Mouse (Mus musculus) brain, embryonic 18.5 days (tissue): ENCODE measurements around the gene Ttc21b.
"Not testable (repeated sequence)": the region's sequence is repeated elsewhere in the genome, so short reads cannot be mapped to it uniquely, and the experiment has no call there.

Experiments used
- DNase-seq: peaks from one replicate; pipeline ENCODE4 v3.0.0-alpha.2; 2012; ENCODE audit warnings: low read depth, low spot score

Gene Ttc21b

DNA sequence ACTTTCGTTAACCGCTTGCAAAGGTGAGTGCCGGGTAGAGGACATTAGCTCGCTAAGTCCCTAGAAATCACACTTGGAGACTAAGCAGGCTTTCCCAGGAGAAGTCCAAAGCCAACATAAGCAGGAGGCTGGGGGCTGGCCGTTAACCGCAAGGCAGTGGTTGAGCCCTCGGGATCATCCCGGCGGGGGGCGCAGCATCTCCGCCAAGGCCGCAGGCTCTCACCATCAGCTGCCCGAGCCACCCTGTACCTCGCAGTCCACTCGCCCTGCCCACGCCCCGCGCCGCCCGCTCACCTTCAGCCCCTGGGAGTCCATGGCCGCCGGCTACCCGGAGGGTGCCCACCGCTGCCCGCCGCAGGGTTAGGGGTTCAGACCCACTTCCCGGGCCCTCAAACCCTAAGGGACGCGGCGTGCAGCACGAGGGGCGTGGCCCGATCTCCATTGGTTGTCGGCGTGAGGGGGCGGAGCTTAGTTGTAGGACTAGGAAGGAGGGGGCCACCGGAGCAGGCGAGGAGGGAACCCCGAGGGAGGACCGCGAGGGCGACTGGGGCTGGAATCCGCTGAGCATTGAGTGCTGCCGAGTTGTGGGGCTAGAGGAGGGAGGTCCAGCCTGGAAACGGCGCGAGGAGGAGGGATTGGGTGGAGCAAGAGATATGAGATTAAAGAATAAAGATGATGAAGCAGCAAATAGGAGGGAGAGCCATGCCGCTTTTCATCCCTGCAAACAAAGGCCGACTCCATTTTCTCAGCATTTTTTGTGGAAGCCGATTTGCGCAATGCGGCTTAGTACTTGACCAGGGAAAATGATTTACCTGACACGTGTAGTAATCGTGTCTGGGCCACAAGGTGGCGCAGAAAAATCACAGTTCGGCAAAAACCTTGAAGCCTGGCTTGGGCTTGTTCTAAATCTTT, at the start of gene Ttc21b:
TSS of gene Ttc21b (minus strand) at position 398 of the 912 bp plus-strand sequence.
- peak; percentile 96 for DNase-seq

DNA sequence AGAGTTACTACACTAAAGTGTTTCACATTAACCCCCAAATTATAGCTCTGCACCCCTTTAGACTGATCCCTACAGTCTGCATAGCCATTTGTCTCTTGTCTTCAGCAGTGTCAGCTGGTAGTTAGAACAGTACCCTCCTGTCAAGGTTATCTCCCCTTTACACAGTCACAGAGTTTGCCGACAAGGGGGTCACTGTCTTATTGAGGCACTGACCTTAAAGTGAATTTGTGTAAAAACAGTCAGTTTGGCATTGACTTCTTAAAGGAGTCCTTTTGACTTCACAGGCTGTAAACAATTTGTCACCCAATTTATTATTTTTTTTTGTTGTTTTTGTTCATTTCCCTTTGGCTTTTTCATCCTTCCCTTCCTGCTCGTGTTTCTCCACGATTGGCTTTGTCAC, 16.1 kb upstream of the Ttc21b start:
- no peak for DNase-seq

DNA sequence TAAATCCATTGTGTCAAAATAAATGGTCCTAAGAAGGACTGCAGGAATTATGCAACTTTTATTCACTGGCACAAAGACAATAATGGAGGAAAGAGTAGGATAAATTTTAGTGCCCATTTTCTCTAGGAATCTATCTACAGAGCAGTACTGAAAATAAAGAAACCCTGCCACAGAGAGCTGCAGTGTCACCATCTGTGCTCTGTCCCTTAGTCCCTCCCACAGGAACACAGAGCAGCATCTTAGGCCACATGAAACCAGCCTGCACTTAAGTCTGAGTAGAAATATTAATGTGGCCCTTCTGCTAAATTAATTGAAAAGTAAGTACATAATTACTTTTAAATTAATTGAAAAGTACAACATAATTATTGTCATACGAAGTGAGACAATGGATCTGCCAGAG, 12.4 kb downstream of the Ttc21b start:
- DNase-seq: no peak

DNA sequence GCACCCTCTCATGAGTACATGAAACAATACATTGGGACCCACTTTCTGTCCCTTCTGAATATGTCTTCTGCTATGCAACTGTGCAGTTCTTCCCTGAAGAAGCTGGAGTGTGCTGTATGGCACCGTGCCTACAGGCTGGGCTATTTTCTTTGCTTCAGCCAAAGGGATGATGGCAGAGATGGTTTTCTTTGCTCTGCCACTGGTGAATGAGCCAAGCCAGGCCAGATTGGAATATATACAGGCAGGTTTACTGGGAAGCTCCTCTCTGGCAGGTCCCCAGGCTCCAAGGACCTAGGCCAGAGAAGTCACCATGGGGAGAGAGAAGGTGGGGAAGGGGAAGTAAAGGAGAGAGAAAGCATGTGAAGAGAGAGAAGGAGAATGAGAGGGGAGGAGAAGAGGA, 16.1 kb downstream of the Ttc21b start:
- DNase-seq: no peak

DNA sequence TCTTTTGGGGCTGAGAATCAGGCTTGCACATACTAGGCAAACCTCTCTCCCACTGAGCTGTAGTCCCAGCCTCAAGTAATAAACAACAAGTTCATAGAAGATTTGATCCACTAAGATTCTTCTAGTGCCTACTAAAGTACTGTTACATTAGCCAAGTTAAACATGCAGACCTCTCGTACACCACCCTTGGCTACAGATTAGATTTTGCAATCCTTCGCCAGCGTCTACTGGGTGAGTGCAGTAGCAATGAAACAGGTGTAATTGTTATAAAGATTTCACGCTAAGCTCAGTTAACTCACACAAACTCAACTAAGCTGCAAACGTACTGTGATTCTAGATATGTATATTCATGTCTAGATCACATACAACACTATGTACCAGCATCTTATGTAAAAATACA, 17.5 kb downstream of the Ttc21b start:
- no peak for DNase-seq

DNA sequence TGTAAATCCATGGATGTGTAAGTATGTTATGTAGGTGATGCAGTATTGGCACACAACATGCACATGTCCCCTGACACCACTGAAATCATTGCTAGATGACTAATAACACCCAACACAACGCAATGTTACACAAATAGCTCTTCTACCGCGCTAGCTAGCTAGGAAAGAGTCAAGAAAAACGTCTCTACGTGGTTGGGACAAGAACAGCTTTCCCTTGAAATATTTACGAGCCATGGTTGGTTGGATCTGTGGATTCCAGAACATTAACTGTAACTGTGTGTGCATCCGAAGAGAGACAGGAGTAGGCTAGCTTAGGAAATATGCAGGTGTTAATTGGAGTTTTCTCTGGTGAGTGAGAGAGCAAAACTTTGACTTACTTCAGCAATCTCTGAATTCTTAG, 35.5 kb downstream of the Ttc21b start:
- no peak for DNase-seq

DNA sequence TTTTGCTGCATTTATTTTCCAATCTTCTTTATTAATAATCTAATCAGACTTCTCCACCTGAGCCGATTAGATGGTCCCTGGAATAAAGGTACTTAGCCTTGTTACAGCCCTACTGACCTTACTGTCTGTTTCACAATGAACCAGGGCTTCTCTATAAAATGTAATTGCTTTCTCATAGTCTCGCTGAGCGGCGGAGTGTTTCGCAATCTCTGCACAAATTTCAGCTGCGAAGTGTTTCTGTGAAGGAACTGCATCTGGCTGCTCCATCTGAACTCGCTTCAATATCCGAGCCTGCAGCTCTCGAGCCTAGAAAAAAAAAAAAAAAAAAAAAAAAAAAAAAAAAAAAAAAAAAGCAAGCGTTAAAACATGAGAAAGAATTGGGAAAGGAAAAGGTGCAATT, 46.5 kb downstream of the Ttc21b start:
- DNase-seq: no peak

DNA sequence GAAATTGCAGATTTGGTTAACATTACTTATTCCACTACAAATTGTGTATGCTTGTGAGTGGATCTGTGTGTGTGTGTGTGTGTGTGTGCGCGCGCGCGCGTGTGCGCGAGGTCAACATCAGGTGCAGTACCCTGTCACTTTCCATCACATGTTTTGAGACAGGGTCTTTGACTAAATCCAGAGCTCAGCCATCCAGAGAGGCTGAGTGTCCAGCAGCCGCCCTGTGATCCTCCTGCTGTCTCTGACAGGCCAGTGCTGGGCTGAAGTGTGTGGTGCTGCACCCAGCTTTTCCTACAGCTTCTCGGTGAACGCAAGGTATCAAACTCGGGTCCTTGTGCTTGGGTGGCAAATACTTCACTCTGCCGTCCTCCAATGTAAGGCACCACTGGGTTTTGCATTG, 47.1 kb downstream of the Ttc21b start:
- no peak for DNase-seq

DNA sequence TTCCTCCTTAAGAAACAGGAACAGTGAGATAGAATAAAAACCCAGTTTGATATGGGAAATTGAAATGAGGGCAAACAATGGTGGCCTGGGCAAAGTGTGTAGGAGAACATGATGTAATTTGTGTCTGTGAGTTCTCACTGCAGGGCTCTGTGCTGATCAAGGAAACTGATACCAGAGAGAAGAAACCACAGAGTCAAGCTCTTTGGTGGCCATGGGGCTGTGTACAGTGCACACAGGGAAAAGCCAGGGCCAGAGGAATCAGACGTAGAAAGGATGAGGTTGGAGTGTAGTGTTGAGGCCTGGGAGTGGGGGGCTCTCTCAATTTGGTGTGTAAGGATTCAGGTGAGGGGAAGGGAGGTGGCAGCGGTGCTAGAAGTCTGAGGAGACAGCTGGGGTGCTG, 49.6 kb downstream of the Ttc21b start:
- no peak for DNase-seq

DNA sequence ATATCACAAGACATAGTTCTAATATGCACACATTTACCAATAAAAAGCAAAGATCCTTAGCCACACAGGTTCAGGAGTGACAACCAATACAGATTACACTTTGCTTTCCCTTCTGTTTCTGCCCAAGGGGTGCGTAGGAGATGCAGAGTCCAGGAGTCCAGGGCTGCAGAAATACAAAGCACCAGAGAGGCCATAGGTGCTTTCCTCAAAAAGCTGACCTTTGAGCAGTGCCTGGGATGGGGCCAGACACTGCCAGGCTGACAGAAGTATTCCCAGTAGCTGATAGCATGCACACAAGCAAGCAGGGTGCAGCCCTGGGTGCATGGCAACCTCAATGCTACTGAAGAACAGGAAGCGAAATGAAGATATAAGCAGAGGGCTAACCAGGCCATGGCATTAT, 52.2 kb downstream of the Ttc21b start:
- DNase-seq: no peak

DNA sequence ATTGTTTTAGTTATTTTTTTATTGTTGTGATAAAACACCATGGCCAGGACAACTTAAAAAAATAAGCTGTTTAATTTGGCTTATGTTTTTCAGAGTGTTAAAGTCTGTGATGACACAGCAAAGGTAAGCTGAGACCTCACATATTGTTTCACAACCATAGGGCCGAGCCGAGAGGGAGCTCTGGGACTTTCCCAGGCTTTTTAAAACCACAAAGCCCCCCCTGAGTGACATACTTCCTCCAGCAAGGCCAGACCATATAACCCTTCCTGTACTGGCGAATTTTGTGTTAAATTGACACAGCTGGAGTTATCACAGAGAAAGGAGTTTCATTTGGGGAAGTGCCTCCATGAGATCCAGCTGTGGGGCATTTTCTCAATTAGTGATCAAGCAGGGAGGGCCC, 56.2 kb downstream of the Ttc21b start:
- no peak for DNase-seq

DNA sequence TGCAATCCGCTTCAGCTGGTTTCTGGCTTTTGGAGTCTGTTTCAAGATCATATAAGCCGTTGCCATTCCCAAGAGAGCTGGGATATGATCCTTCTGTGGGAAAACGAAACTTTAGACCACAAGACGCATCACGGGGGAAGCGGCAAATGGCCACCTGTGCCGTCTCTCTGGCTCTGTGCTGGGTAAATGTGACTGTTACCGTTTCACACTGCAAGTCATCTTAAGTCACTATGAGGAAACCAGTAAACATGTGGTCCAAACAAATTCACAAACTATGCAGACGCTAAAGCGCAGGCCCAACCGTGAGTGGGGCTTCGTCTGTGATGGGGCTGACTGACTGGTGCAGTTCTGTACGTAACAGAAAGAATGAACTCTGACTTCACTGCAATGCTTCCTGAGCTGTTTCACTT, 64.7 kb downstream of the Ttc21b start:
- DNase-seq: no peak

DNA sequence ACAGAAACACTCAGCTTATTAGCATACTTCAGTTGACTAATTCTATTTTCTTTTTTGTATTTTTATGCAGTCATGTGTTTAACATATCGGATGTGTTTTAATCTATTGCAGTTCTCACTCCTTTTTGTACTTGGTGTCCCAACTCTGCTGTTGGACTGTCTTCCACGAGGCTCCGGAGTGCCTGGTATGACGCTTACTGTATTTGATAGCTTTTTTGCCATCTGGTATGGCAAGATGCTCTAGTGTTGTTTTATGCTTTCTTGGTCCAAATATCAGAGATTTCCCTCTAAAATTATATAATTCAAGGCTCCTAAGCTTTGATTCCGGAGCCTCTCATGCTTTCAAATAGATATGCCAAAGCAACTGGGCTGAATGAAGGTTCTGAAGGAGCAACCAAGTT, 66.3 kb downstream of the Ttc21b start:
- DNase-seq: no peak

DNA sequence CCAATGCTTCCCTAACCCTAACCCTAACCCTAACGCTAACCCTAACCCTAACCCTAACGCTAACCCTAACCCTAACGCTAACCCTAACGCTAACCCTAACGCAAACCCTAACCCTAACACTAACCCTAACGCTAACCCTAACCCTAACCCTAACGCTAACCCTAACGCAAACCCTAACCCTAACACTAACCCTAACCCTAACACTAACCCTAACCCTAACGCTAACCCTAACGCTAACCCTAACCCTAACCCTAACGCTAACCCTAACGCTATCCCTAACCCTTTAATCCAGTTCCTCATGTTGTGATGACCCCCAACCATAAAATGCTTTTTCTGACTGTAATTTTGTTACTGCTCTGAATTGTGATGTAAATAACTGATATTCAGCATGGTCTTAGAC, 67.2 kb downstream of the Ttc21b start:
- DNase-seq: not testable (repeated sequence)

DNA sequence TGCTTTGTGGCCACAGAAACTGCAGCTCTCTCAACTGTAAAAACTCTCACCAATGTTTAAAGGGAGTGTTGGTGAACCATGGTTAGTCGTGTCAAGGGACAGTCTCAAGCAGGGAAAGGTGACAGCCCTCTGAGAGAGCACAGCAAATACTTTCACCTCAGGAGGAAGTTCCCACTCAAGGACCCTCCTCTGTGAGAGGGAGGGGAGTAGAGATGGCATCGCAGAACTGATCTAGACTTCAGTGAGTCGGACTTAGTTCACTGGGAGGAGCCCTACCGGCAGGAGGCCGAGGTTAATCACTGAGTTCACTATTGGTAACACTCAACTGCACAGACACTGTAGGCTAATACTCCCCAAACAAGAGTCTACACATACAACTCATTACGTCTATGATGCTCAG, 68.9 kb downstream of the Ttc21b start:
- no peak for DNase-seq

DNA sequence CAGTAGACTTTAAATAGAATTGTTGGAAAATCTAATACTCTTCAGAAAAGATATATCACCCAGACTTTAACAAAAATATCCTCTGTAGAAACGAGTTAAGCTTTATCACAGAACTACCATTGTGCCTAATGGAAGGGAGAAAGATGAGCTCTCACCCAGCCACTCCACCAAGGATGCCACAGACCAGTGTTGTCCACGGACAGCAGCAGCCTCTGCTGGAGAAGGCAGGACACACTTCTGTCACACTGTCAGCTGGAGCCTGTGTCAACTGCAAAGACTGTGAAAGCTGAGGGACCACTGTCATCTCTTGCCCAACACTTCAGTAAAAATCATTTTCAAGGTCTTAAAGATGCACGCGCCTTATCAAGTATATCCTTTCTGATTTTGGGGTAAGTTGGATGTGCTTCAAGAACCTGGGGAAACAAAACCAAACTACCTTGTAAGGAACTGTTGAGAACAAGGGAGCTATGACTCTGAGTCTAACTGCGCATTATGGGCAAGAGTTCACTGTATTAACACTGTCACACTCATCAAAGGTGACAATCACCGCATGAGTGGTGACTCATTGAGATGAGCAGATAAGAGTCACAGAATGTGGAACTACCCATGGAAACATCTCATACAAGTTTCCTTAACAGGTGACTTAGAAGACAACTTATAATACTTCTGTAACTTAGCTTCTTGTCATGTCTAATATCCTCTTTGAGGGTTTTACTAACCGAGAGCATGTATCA, 71.8 kb downstream of the Ttc21b start:
- no peak for DNase-seq

DNA sequence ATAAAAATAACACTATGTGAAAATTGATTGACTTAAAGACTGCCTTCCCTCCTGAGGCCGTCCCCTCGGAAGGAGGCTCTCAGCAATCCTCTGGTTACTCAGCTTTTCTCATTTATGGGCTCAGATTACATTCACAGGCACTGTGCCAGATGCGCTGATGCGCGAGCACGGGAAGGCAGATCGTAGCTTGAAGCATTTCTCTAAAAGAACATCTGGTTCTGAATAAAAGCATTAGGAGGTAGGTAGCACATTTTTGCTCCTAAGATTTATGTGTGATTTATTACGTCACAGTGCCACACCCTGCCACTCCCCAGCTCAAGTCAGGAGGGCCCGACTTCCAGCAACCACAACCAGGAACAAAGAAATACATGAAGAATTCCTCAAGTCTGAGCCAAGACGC, 76.1 kb downstream of the Ttc21b start:
- DNase-seq: no peak

DNA sequence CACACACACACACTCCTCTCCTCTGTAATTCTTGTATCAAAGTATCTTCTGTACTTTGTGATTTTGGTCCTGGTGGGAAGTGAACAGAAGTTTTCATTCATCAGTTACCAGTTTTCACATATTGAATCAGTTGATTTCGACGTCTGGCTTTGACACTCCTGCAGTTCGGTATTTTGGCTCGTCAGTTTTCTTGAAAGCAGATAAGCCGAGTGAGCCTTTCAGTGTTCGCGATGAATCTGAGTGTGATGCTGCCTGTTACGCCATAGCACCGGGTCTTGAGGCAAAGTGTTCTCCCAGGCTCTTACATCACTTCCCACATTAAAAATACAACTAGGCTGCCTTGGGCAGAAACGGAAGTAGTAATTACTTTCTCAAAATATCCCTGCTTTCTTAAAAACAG, 76.6 kb downstream of the Ttc21b start:
- no peak for DNase-seq

DNA sequence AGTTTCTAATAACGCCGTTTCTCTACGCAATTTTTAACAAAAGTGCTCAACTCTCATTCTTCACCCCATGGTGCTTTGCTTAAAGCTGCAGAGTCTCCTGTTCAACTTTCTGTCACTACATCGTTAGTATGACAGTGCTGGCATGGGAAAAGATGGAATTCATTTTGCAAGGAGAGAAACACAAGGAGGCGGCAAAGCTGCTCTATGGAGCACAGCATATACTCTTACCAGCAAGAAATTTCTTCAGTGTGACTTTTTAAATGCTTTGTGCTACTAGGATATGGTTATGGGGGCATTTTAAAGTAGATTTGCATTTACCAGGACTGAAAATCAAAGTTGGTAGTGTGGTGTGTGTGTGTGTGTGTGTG, 77.6 kb downstream of the Ttc21b start:
- no peak for DNase-seq

DNA sequence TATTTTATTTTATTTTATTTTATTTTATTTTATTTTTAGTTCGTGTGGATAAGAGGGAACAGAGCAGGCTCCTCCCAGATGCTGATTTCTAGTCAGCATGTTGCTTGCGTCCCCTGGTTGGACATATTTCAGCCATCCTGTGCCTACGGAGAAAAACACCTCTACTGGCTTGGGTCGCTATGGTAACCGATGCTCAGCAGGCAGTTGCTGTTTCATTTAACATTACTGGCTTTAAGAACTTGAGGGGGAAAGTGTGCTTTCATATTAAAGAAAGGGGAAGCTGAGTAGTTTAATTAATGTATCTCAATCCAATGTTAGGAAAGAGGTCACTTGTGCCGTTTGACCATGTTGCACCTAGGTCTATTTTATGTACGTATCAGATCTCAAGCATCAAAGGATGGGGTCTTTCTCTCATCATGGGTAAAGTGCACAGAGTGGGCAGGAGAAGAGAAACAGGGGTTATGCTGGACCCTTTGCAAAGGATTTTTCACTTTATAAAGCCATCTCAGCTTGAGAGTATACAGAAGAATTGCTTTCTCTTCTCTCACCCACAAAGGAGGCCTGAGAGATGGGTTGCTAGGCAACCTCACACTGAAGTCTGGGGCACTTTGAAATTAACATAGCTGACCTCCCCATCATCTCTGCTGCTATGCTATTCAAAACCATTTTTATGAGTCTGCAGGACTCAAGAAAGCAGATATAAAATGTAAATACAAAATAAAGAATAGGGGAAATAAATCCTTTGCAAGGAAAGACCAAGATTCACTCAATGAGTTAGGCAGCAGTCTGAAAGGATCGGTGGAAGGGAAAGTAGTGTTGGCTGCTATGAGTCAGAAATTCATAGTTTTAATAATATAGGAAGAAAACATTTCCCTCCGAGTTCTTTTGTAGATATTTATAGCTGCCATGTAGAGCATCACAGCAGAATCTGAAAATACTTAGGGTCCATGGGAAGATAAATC, 78.2 kb downstream of the Ttc21b start:
- no peak for DNase-seq

DNA sequence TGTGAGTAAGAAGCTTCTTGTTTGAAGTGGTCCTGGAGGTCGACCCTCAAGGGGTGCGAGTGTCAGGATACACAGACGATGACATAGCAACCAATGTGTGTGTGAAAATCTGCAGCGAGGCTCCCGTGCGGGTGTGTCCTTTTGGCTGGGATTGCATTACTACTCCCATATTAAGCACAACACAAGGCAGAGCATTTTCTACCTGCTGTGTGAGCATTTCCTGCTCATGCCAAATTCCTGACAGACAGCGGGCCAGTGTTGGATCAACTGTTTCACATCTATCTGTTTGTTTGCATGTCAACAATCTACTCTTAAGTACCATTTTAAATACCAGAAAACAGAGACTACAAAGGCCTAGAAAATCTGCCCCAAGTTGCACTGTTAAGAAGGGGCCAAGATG, 79.4 kb downstream of the Ttc21b start:
- no peak for DNase-seq

DNA sequence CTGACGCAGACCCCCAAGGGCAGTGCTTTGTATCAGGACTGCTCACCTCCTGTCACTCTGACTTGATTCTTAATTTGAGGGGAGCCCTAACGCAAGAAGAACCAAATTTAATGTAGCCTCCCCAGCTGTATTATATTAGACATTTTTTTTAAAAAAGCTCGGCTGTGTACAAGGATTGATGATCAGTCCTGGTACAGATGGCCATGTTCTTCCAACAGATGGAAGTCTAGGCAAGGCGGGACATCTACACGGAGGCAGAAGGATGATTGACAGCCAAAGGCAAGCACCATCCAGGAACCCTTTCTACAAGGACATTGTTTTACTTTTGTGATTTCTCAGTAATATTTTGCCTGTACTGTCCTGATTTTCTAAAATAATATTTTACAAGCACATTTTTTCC, 83.3 kb downstream of the Ttc21b start:
- DNase-seq: no peak
